22 mouse cellular contexts compared by ENCODE assay signal in the genomic region with DNA sequence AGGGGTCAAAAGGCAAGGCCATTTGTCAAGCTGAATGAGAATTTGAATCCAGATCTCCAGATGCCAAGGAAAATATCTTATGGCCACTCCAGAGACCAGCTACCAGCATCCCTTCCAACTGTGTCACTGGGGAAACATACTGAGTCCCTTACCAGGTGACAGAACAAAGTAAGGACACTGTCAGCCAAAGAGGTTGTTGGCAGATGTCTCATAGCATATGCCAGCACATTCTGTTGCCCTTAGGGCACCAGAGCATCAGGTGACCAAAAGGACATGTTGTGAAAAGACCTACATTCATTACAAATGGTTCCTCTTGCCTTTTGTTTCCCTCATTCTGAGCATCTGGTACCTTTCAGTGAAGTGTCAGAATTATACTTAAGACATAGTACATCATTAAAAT.
DNase-seq lines count a peak whose midpoint lies in the region; ATAC-seq and TF ChIP-seq lines count a peak whose summit lies in the region.
"Had no signal": no experiment of that assay in that cellular context is flagged by ENCODE, and none has a peak within 500 bp of the region (broad histone marks: within the 10 kb centered on the region; RNA-seq: fewer than 3 reads in every experiment).

No protein-coding gene starts in this region.

- H3K36me3 ChIP-seq in hindbrain, postnatal 0 days (ENCODE audit: insufficient read depth, low read length): no peaks in the 10 kb centered on the region
- H3K36me3 ChIP-seq in hindbrain, embryonic 11.5 days (ENCODE audit: control insufficient read depth, insufficient read depth, low read length): no peaks in the 10 kb centered on the region
- H3K36me3 ChIP-seq: G1E; hindbrain, embryonic 15.5 days; intestine, embryonic 15.5 days; limb, embryonic 10.5 days had no signal

- H3K9me3 ChIP-seq in hindbrain, postnatal 0 days (ENCODE audit: low read length): no peaks in the 10 kb centered on the region
- H3K9me3 ChIP-seq in hindbrain, embryonic 11.5 days (ENCODE audit: control insufficient read depth, low read length): no peaks in the 10 kb centered on the region
- H3K9me3 ChIP-seq: hindbrain, embryonic 15.5 days; intestine, embryonic 15.5 days; limb, embryonic 10.5 days had no signal

- 0 out of 2 replicates have a peak, but pooled peaks have one; percentile 12 for ATAC-seq in hindbrain, postnatal 0 days
- ATAC-seq in hindbrain, embryonic 11.5 days (ENCODE audit: low FRiP score): no peak
- ATAC-seq in monocyte, adult 5-6 weeks (replicated peaks; ENCODE audit: insufficient number of reproducible peaks, low FRiP score, low TSS enrichment, poor library complexity, severe bottlenecking): no peak
- ATAC-seq: intestine, embryonic 15.5 days; Patski had no signal

- no peak for TF ChIP-seq POLR2A in brain, embryonic 14.5 days (IDR thresholded peaks at IDR 0.05; ENCODE audit: borderline replicate concordance, extremely low read depth, insufficient read depth, insufficient read length, poor library complexity, severe bottlenecking)

- H3K4me2 ChIP-seq in hindbrain, postnatal 0 days (ENCODE audit: low read depth, low read length): no peak overlapping the region
- no peak overlapping the region for H3K4me2 ChIP-seq in hindbrain, embryonic 11.5 days (replicated peaks; ENCODE audit: low read depth, low read length)
- H3K4me2 ChIP-seq: hindbrain, embryonic 15.5 days; intestine, embryonic 15.5 days had no signal

- no peak for DNase-seq in hindbrain, postnatal 0 days (ENCODE audit: low spot score)
- no peak for DNase-seq in hindbrain, embryonic 11.5 days (ENCODE audit: low spot score)
- peak; percentile 53 for DNase-seq in brain, embryonic 14.5 days (ENCODE audit: low read depth)
- peak; percentile 33 to 58 for DNase-seq in cerebellum, adult 18-20 months
- peak; percentile 29 to 34 for DNase-seq in cerebellum, postnatal 14 days
- DNase-seq in embryo, embryonic 10.5 days (ENCODE audit: low spot score): no peak
- DNase-seq: adrenal gland, adult 8-10 months; B cell, adult 2 months; gastrocnemius, postnatal 25 days; heart, adult 18-20 months; kidney, adult 8-10 months; kidney, postnatal 10 days; liver; lung, postnatal 4 days; thymus, postnatal 14 days had no signal

- H3K27me3 ChIP-seq in hindbrain, postnatal 0 days (ENCODE audit: insufficient read depth, low read length): no peaks in the 10 kb centered on the region
- no peaks in the 10 kb centered on the region for H3K27me3 ChIP-seq in hindbrain, embryonic 11.5 days (ENCODE audit: control insufficient read depth, insufficient read depth, low read length)
- H3K27me3 ChIP-seq: CH12.LX; hindbrain, embryonic 15.5 days; intestine, embryonic 15.5 days had no signal

- TF ChIP-seq CTCF in hindbrain, postnatal 0 days (IDR thresholded peaks at IDR 0.05; ENCODE audit: low read depth): no peak
- TF ChIP-seq CTCF in brain, embryonic 14.5 days (IDR thresholded peaks at IDR 0.05; ENCODE audit: borderline replicate concordance, extremely low read depth, insufficient read depth, insufficient read length): no peak

- H3K4me3 ChIP-seq in hindbrain, postnatal 0 days (ENCODE audit: low read length): no peak overlapping the region
- H3K4me3 ChIP-seq in hindbrain, embryonic 11.5 days (ENCODE audit: low read depth, low read length): no peak overlapping the region
- H3K4me3 ChIP-seq: hindbrain, embryonic 15.5 days; intestine, embryonic 15.5 days; limb, embryonic 10.5 days had no signal

- no peaks in the 10 kb centered on the region for H3K4me1 ChIP-seq in hindbrain, postnatal 0 days (ENCODE audit: insufficient read depth, low read length)
- H3K4me1 ChIP-seq in hindbrain, embryonic 11.5 days (replicated peaks; ENCODE audit: control insufficient read depth, insufficient read depth, low read length): no peaks in the 10 kb centered on the region
- H3K4me1 ChIP-seq: hindbrain, embryonic 15.5 days; intestine, embryonic 15.5 days had no signal

- no peak overlapping the region for H3K27ac ChIP-seq in hindbrain, postnatal 0 days
- no peak overlapping the region for H3K27ac ChIP-seq in hindbrain, embryonic 11.5 days (ENCODE audit: low read depth, low read length)
- H3K27ac ChIP-seq: hindbrain, embryonic 15.5 days; intestine, embryonic 15.5 days; limb, embryonic 10.5 days had no signal

- no peak overlapping the region for H3K9ac ChIP-seq in hindbrain, postnatal 0 days (replicated peaks; ENCODE audit: low read length)
- no peak overlapping the region for H3K9ac ChIP-seq in hindbrain, embryonic 11.5 days (ENCODE audit: low read depth, low read length)
- H3K9ac ChIP-seq: hindbrain, embryonic 15.5 days; intestine, embryonic 15.5 days had no signal

Comparison
In these comparisons a context has a peak if more than half of its experiments do, and no peak if none do; other contexts are left out.
1. DNase-seq: peak in brain, embryonic 14.5 days (single experiment), cerebellum, adult 18-20 months (2 of 2) and cerebellum, postnatal 14 days (2 of 2); none in hindbrain, postnatal 0 days (single experiment), hindbrain, embryonic 11.5 days (single experiment) and embryo, embryonic 10.5 days (single experiment).